Mouse (Mus musculus) lung, postnatal 0 days (tissue): ENCODE measurements around the gene Taf6.

ENCODE experiments used
- CTCF ChIP-seq: IDR thresholded peaks from 2 replicates; pipeline ENCODE4 v1.5.1; 2016; ENCODE audit warnings: antibody characterized with exemption, mild to moderate bottlenecking
- EP300 ChIP-seq: IDR thresholded peaks from 2 replicates; pipeline ENCODE4 v1.6.1; 2016; ENCODE audit warnings: antibody characterized with exemption, mild to moderate bottlenecking, control low read depth

DNA sequence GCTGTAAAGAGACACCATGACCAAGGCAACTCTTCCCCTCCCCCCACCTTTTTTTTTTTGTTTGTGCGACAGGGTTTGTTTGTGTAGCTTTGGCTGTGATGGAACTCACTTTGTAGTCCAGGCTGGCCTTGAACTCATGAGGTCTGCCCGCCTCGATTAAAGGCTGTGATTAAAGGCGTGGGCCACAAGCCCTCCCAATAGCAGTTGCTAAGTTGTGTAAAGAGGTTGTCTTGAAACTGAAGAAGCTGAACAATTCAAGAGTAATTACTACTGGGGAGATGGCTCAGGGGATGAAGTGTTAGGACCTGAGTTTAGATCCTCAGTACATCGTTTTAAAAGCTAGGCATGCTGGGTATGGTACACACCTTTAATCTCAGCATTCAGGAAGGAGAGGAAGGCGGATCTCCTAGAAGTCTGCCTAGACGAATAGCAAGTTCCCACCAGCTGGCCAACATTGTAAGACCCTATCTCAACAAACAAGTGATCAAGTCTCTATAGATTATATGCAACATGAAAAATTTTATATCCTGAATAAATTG lies 27.0 kb downstream of the Taf6 start:
- no peak for TF ChIP-seq CTCF
- no peak for TF ChIP-seq EP300
